Mouse (Mus musculus) spleen, adult 2 months (tissue): ENCODE measurements around the gene Spata32.

Experiments used
- CTCF ChIP-seq: fragments of 200-500 bp; IDR thresholded peaks from 2 replicates; pipeline ENCODE4 v1.5.1; 2011; ENCODE audit warnings: mild to moderate bottlenecking, inconsistent platforms; ENCODE audit not compliant: insufficient read depth, insufficient read length, insufficient replicate concordance; ENCODE audit errors: extremely low read depth
- POLR2A ChIP-seq: fragments of 200-500 bp; IDR thresholded peaks from 2 replicates; pipeline ENCODE4 v1.6.1; 2011; ENCODE audit warnings: low read depth, low read length, inconsistent platforms

DNA sequence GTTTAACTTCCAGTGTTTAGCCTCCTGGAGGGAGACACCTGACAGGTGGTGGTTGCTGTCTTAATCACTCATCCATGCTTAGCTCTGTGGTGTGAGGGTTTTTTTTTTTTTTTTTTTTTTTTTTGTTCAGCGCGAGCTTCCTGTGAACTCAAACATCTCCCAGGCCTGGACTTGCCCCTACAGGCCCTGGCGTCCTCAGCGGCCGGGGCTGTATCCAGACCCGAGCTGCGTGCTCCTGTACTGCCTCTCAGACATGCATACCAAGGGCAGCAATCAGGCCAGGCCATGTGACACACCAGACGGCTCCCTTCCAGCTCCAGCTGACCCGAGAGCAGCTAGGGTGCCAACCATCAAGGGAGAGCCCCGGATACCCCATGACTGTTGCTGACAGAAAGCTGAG lies 18.7 kb upstream of the Spata32 start:
- no peak for TF ChIP-seq CTCF
- TF ChIP-seq POLR2A: no peak
